Mouse (Mus musculus): ENCODE measurements around the gene Aspscr1. TPM values are rescaled to one million over a fixed set of nuclear protein-coding genes. Genes with fewer than 3 reads are reported as not detected.
"Not testable (repeated sequence)": the region's sequence is repeated elsewhere in the genome, so short reads cannot be mapped to it uniquely, and the experiment has no call there.

Gene Aspscr1
- polyA plus RNA-seq, 1 experiment = 104 TPM

GRCm38 (mm10) chr11:120713580-120714518 lies 41.1 kb downstream of the Aspscr1 start, which contains the start of the genes Cenpx and Lrrc45:
Gene Cenpx (minus strand): TSS chr11:120713738.
Gene Lrrc45 (plus strand): TSS chr11:120713925.
- DNase-seq (ENCODE audit: low read depth) = no peak

GRCm38 (mm10) chr11:120714546-120714945 lies 41.8 kb downstream of the Aspscr1 start:
- DNase-seq (ENCODE audit: low read depth) = no peak

GRCm38 (mm10) chr11:120715131-120715530 lies 42.4 kb downstream of the Aspscr1 start:
- no peak for DNase-seq (ENCODE audit: low read depth)

DNA sequence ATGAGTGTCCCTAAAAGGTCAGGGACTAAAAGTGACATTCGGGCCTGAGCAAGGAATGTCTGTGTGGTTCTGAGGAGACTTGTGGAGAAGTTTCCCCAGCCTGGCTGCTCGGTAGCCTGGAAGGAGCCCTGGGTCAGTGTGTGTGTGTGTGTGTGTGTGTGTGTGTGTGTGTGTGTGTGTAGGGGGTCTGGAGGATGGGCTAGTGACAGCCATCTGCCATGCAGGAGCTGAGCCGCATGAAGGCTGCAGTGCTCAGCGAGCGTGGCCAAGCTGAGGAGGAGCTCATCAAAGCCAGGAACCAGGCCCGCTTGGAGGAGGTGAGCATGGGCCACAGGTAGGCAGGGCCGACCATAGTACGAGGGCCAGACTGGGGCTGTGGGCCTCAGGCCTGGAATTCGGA lies 46.5 kb downstream of the Aspscr1 start:
- no peak for DNase-seq (ENCODE audit: low read depth)

DNA sequence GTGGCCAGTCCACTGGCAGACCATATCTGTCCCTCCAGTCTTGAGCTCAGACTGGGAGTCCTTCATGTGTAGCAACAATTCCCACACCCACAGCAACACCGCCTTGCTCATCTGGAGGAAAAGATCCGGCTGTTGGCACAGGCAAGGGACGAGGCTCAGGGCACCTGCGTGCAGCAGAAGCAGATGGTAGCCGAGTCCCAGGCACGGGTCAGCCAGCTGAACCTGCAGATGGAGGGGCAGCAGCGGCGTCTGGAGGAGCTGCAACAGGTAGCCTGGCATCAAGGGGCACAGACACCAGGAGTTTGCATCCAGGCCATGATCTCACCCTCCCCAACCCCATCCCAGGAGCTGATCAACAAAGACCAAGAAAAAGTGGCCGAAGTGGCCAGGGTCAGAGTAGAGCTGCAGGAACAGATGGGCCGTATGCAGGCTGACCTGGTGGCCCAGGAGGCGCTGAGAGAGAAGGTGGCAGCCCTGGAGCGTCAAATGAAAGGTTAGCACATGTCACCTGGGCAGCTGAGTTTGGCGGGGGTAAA lies 47.1 kb downstream of the Aspscr1 start:
- DNase-seq (ENCODE audit: low read depth) = no peak

DNA sequence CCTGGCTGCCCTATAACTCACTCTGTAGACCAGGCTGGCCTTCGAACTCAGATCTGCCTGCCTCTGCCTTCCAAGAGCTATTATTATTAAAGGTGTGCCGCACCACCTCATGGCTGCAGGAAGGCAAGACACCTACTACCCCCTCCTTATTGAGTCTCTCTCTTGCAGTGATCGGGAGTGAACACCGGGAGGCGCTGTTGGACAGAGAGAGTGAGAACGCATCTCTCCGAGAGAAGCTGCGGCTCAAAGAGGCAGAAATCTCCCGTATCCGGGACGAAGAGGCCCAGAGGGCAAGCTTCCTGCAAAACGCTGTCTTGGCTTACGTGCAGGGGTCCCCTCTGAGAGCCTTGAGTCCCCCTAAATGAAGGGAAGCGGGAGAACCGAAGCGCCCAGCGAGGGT lies 47.7 kb downstream of the Aspscr1 start:
- no peak for DNase-seq (ENCODE audit: low read depth)

DNA sequence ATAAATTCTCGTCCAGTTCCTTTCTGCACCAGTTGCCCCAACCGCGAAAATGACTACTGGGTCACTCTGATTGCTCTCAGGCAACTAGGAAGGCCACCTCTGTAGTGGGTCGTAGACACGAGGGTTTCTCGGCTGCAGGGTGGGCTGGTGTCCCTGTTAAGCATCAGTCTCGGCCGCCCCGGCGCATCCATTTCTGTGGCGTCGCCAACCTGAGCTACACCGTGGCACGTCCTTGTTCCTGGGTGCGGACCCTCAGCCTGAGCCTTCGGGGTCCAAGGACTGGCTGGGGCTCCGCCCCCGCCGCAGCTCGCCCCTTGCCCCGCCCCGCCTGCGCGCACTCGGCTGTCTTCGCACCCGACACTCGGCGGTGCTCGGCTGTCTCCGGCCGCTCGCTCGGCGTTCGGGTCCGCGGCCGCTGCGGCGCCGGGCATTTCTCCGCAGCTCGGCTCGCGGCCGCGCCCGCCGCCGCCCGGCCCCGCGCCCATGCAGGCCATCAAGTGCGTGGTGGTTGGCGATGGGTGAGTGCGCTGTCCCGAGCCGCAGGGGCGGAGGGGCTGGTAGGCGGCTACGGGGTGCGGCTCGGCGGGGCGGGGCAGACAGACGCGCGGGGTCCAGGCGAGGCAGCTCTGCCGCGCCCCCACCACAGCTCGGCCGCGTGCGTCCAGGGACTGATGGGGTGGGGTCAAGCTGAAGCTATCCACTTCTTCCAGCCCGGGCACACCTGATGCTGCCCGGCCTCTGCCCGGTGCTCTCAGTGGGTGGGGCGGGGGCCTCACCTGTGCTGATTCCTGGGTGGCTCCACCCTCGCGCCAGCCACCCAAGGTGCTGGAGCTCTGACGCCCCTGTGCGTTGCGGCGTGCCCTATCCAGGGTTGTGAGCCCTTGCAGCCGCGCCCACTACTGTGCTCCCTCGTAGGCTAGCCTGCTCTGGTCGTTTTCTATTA lies 48.6 kb downstream of the Aspscr1 start, which contains the start of gene Rac3:
Gene Rac3, plus strand, starts transcription at position 347 of the 943 bp plus-strand sequence.
- DNase-seq (ENCODE audit: low read depth) = no peak

DNA sequence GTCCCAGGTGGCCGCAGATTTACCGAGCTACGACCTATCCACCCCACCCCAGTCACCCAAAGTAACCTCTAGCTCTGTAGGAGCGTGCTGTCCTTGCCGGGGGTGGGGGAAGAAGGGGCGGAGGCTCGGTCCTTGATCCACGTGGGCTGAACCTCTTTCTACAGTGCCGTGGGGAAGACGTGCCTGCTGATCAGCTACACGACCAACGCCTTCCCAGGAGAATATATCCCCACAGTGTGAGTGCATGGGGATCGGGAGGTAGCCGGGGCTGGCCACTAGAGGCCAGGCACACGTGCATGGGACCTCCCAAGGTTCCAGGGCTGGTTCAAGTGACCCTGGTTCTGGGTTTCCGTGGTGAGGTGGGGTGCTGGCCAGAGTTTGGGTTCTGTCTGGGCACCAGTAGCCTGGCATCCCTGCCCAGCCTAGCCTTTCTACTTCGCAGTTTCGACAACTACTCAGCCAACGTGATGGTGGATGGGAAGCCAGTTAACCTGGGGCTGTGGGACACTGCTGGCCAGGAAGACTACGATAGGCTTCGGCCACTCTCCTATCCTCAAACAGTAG lies 49.4 kb downstream of the Aspscr1 start:
- no peak for DNase-seq (ENCODE audit: low read depth)

DNA sequence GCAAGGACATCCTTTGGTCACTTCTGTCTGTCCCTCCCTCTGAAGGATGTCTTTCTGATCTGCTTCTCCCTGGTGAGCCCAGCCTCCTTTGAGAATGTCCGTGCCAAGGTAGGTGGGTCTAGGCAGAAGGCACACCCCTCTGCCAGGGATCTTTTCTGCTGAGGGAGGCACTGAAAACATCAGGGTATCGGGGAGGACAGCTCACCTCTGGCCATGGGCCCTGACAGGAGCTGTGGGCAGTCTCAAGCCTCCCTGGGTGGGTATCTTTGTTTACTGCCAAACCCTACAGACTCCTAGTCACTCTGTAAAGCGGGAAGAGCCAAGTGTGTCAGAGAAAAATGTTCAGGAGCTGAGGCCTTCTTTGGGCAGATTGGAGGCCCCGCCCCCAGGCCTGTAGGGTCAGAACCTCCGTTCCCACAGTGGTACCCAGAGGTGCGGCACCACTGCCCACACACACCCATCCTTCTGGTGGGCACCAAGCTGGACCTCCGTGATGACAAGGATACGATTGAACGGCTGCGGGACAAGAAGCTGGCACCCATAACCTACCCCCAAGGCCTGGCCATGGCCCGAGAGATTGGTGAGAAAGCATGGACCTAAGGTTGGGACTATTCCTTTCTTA lies 50.1 kb downstream of the Aspscr1 start:
- DNase-seq (ENCODE audit: low read depth) = no peak

- no peak for DNase-seq (ENCODE audit: low read depth)
Observed at GRCm38 (mm10) chr11:120723509-120723908, 50.7 kb downstream of the Aspscr1 start.

GRCm38 (mm10) chr11:120726243-120727168 lies 53.7 kb downstream of the Aspscr1 start:
- no peak for DNase-seq (ENCODE audit: low read depth)

DNA sequence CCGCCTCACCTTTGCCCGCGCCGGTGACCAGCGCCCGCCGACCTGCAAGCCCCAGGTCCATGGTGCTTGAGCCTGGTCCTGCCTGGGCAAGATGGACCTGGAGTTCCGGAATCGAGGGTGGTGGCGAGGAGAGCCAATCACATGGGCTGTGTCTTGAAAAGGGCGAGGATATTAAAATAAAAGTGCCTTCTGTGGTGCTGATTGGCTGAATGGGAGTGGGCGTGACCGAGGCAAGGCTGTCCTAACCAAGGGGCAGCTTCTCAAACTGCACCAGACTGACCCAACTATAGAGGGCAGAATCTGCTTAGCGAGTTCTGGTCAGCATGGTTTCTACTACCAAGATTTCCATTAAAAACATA lies 54.4 kb downstream of the Aspscr1 start, which contains the start of gene Dcxr:
Gene Dcxr, minus strand, starts transcription at position 113 of the 359 bp plus-strand sequence.
- DNase-seq (ENCODE audit: low read depth) = no peak

DNA sequence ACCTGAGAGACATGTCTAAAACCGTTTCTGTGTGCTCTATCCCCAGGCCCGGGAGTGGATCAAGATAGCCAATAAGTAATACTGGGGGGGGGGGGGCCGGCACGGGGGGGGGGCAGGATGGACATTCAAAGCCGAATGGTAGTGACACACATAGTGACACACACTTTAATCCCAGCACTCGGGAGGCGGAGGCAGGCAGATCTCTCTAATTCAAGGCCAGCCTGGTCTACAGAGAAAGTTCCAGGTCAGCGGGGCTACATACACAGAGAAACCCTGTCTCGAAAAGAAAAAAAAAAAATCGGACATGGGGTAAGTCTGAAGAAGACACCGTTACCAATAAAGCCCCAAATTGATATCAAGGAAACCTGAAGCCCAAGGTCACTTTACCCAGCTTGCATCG lies 54.8 kb downstream of the Aspscr1 start:
- DNase-seq (ENCODE audit: low read depth) = no peak

DNA sequence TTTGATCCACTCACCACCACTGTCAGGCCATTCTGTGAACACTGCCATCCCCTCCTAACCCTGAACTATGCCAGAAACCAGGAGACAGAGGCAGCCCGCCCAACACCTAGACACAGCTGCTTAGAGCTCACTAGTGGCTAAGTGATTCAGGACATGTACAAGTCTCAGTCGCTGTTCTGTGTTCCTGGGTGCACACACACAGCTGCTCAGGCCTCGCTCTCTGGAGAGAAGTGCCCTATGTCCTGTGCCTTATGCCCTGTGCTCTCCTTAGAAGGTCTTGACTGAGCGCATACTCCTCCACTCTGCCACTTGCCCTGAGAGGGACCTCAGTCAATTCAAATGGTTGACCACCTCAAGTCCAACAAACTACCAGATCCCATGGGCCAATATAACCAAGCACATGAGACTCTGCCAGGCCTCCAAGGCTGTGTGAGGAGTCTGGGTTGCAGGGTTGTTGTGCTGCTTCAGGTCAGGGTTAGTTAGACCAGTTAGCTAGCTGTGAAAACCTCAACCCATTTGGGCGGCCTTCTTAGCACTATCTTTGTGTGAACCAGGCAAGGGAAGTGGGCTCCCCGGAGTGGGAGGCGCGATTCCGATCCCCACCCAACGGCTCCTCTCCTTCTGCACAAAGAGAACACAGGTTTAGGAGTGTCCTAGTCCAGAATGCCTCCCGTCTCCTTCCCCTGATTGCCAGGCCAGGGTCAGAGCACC lies 55.9 kb downstream of the Aspscr1 start:
- DNase-seq (ENCODE audit: low read depth) = no peak

DNA sequence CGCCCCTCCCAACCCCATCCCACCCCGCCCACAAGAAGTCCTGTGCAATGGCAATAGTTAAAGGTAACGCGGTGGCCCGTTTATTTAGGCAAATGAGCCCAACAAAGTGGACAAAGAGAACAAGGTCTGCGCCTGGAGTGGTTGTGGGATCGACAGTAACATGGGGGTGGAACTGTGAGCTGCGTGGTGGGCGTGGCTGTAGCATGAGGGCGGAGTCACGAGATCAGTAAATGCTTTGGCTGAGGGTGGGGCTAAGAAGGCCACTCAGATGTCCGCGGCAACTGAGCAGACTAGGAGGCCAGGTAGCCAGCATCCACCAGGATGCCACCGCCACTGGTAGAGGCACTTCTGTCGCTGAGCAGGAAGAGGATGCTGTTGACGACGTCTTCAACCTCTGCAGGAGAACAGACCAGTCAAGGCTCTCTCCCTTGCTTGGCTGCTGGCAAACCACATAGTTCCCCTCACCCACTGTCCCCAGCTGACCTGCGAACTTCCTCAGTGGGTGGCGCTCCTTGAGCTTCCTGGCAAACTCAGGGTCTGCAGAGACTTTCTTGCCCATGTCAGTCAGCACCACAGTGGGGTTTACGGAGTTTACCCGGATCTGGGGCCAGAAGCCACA lies 56.8 kb downstream of the Aspscr1 start:
- not testable (repeated sequence) for DNase-seq (ENCODE audit: low read depth)

DNA sequence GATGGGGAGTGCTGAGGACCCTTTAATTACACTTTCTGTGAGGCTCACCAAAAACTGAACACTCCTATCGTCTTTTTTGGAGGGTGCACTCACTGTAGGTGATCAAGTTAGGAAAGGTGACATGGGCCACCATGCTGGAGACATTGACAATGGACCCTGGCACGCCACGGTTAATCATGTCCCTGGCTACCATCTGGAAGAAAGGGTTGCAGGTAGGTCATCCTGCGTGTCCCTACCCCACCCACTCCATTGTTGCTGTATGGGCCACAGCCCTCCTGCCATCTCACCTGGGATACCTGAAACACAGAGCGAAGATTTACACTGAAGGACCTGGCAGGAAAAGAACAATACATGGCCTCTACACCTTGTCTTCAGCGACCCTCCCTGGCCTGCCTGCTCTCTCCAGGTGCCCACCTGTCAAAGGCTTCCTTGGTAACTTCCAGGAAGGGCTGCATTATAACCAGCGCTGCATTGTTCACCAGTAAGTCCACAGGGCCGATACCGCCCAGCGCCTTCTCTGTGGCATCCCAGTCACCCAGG lies 57.6 kb downstream of the Aspscr1 start:
- DNase-seq (ENCODE audit: low read depth) = no peak

DNA sequence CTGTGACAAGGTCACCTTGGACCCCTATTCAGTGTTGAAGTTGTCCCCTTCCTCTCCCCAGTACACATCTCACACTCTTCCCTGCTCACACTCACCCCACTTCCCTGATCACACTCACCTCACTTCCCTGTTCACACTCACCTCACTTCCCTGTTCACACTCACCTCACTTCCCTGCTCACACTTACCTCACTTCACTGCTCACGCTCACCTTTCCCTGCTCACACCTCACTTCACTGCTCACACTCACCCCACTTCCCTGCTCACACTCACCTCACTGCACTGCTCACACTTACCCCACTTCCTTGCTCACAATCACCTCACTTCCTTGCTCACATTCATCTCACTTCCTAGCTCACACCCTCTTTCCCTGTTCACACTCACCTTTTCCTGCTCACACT lies 58.6 kb downstream of the Aspscr1 start:
- DNase-seq (ENCODE audit: low read depth) = no peak

DNA sequence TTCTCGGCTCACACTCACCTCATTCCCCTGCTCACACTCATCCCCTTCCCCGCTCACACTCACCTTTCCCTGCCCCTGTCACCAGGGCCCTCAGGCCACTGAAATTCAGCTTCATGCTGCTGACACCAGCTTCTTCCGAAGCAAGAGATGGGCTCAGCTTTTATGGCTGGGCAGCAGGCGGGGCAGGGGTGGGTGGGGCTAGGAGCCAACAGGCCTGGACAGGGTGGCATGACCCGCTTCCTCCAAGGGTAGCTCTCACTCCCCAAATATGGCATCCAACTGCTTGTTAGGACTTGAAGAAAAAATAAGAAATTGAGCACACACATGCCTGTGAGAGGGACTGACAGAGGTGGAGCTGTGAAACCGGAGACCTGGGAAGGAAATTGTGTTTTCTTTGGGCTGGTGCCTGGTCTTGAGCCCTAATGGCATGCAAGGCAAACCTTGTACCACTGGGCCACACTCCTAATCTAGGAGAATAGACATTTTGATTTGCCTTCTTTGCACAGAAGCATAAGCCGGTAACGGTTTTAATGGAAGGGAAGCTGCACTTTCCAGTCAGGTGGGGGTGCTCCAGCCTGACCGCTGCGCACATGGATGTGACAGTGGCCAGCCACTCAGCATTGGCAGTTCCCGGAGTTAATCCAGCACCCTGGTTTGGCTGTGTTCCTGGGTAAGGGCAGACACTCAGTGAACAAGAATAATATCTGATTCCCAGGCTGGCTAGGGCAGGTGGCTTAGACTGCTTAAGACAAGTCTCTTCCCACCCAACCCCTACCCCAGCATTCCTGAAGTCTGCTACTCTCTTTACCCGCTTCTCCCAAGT lies 59.3 kb downstream of the Aspscr1 start, which contains the start of gene Cbr2:
Gene Cbr2, minus strand, starts transcription at position 257 of the 823 bp plus-strand sequence.
- DNase-seq (ENCODE audit: low read depth) = no peak

All from gonadal fat pad, adult 2 months (tissue).